Mouse (Mus musculus) testis, adult 2 months (tissue): ENCODE measurements around the gene Hist1h4a.
"Not testable (repeated sequence)": the region's sequence is repeated elsewhere in the genome, so short reads cannot be mapped to it uniquely, and the experiment has no call there.

Experiments
- CTCF ChIP-seq: fragments of 200-500 bp; IDR thresholded peaks from 2 replicates; pipeline ENCODE4 v1.5.1; 2012; ENCODE audit warnings: low read depth, mild to moderate bottlenecking, inconsistent platforms, low read length, moderate library complexity; ENCODE audit not compliant: control insufficient read depth, insufficient read depth, insufficient replicate concordance
- POLR2A ChIP-seq: fragments of 200-500 bp; IDR thresholded peaks from 2 replicates; pipeline ENCODE4 v1.6.1; 2012; ENCODE audit warnings: low read depth, mild to moderate bottlenecking, inconsistent platforms, low read length, moderate library complexity; ENCODE audit not compliant: control insufficient read depth

GRCm38 (mm10) chr13:23752067-23752741 is 8.8 kb downstream of the Hist1h4a start, which contains the start of gene Hist1h3b:
- TF ChIP-seq POLR2A, CTCF: not testable (repeated sequence)
